Mouse (Mus musculus) layer of hippocampus, postnatal 25 days (tissue): ENCODE measurements at regions not wholly inside any gene's neighbourhood (a gene's known extent, or its start where the extent isn't known, plus 50 kb on each side); places are given as distances from the start of the nearest gene placed in this dataset.
A peak's percentile ranks its signal among the peaks of the same experiment; 100 is the strongest.

Source experiments
- DNase-seq, 2 experiments: peaks; one replicate each; pipeline ENCODE4 v3.0.0; 2022; ENCODE audit warnings: mixed read lengths in 2 of 2, low spot score in 1 of 2; ENCODE audit errors: extremely low spot score in 1 of 2

DNA sequence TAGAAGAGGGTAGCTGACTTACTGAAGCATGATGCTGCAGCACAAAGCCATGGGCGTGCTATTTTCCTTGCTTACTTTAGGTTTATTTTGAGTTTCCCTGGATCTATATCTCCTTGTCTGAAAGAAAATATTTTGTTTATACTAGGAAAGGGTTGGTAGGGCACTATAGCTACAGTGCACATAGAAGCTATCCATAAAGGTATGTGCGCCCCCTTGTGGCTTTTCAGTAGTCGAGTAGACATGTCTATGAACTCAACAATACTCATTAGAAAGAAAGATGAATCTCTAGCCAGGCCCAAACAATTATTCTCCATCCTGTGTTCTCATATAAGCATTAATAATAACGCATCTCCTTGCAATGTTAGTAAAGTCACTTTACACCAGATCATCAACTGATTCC, 114.3 kb downstream of the Rab38 start:
- DNase-seq, result peak; percentile 40 to 86

DNA sequence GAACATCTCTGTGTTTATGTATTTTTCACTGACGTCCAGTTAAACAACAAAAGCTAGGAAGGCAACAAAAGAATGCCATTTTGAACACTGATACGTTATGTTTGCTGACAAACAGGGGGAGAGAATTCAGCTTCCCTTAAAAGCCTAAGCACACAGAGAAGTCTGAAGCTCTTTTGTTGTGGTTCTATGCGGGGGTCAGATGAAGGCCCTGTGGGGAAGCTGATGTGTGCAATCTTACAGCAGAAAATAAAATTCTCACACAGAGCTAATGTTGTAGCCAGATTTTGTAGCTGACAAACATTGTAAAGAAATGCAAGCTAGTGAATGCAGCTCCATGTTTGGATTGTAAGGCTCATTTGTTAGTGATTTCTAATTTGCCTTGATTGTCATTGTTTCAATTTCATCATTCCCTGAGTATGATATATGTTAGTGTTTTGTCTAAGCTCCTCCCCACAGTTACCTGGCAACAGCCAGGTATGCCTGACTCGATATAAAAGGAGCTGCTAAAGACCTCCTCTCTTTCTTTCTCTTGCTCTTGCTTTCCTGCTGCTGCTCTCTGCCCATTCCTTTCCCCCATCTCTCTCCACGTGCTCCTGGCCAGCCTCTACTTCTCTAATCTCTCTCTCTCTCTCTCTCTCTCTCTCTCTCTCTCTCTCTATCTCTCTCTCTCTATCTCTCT, 115.0 kb downstream of the Rab38 start:
- DNase-seq, result no peak

DNA sequence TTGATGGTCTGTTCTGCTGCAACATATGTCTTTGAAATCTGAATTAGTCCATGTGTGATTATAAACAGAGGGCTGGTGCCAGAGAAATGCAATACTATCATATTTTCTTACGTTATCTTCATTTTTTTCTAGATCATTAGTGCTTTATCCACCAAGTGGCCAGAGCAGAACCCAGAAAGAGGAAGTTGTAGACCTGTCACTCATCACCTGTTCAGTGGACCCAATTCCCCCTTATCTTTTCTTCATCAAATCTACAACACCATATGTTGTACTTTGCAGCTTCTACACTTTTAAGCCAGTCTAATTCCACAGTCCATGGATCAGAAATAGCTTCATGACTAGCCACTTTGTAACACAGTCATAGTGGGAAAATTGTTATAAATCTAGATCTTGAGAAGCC, 145.0 kb downstream of the Rab38 start:
- DNase-seq, result no peak

DNA sequence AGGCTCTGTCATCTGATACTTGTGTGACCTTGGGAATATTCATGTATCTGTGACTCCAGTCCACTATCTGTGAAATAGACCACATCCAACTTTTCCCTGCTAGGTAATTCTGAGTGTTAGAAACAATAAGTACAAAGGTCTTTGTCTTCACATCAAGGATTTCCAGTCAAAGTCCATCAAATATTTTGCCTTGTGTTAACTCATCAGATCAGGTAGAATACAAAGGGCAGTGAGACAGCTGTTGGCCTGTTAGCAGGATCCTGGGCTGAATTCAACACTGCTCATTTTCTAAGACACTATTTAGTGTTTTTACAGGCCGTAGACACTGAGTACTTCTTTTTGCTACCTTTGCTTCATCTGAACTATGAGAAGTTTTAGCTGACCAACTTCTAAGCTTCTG, 170.7 kb downstream of the Rab38 start:
- no peak for DNase-seq
